Mouse (Mus musculus) liver, embryonic 14.5 days (tissue): ENCODE measurements around the gene Abca4. TPM values are rescaled to one million over a fixed set of nuclear protein-coding genes. Genes with fewer than 3 reads are reported as not detected.

Experiments
- ATAC-seq: fragments of 200-750 bp; cut with Nextera tagmentation; 2 replicates; pipeline ENCODE4 v1.8.0; 2017; ENCODE audit warnings: moderate number of reproducible peaks, mild to moderate bottlenecking, moderate library complexity; ENCODE audit not compliant: insufficient read depth
- DNase-seq, 3 experiments: peaks; one replicate each; pipeline ENCODE4 v3.0.0-alpha.2; 2012 to 2013; ENCODE audit warnings: low read depth in 3 of 3, low spot score in 3 of 3
- H3K27ac ChIP-seq: fragments of 300-500 bp; sonication (generic); 2 replicates; pipeline ENCODE4 v1.5.1; 2014; ENCODE audit warnings: moderate library complexity, mild to moderate bottlenecking, control low read depth, inconsistent platforms
- H3K27me3 ChIP-seq: fragments of 300-500 bp; sonication (generic); 2 replicates; pipeline ENCODE4 v1.6.1; 2014; ENCODE audit warnings: mild to moderate bottlenecking, low read length, moderate library complexity; ENCODE audit not compliant: control insufficient read depth, insufficient read depth
- H3K36me3 ChIP-seq: fragments of 300-500 bp; sonication (generic); replicated peaks from 2 replicates; pipeline ENCODE4 v1.6.1; 2014; ENCODE audit warnings: low read depth; ENCODE audit not compliant: control insufficient read depth, insufficient read depth
- H3K4me1 ChIP-seq, 2 experiments: fragments of 200-500 bp in 1 of 2; fragments of 300-500 bp in 1 of 2; sonication (generic) in 1 of 2; replicated peaks; 2 replicates each; pipeline ENCODE4 v1.6.1; 2012 to 2014; ENCODE audit warnings: antibody characterized with exemption in 1 of 2, inconsistent platforms in 1 of 2, low read length in 1 of 2; ENCODE audit not compliant: control insufficient read depth in 2 of 2, insufficient read depth in 2 of 2
- H3K4me2 ChIP-seq: fragments of 300-500 bp; sonication (generic); 2 replicates; pipeline ENCODE4 v1.6.1; 2014; ENCODE audit warnings: low read depth, mild to moderate bottlenecking, control low read depth, moderate library complexity
- H3K4me3 ChIP-seq, 2 experiments: fragments of 200-500 bp in 1 of 2; fragments of 300-500 bp in 1 of 2; sonication (generic) in 1 of 2; 2 replicates each; pipeline ENCODE4 v1.5.1; 2012 to 2014; ENCODE audit warnings: low read depth in 2 of 2, low read length in 2 of 2, mild to moderate bottlenecking in 2 of 2, control low read depth in 1 of 2, inconsistent platforms in 1 of 2, moderate library complexity in 1 of 2; ENCODE audit not compliant: insufficient read depth in 1 of 2
- H3K9ac ChIP-seq: fragments of 300-500 bp; sonication (generic); replicated peaks from 2 replicates; pipeline ENCODE4 v1.6.1; 2014; ENCODE audit warnings: mild to moderate bottlenecking, control low read depth, moderate library complexity
- H3K9me3 ChIP-seq: fragments of 300-500 bp; sonication (generic); 2 replicates; pipeline ENCODE4 v1.6.1; 2016; ENCODE audit warnings: low read length, mixed read lengths; ENCODE audit not compliant: control insufficient read depth
- CTCF ChIP-seq: IDR thresholded peaks from 2 replicates; pipeline ENCODE4 v1.5.1; 2016; ENCODE audit warnings: antibody characterized with exemption, low read depth, control low read depth
- EP300 ChIP-seq: IDR thresholded peaks from 2 replicates; pipeline ENCODE4 v1.6.1; 2016; ENCODE audit warnings: antibody characterized with exemption, low read depth
- WGBS: fragments of 180-500 bp; shearing (Covaris S2); extraction: QIAGEN DNeasy Blood & Tissue Kit; methylation state at CpG from one replicate; pipeline ENCODE4 v1.1.7; 2014; ENCODE audit not compliant: insufficient replicate concordance; 5-methylcytosine and 5-hydroxymethylcytosine counted together
- polyA plus RNA-seq, 2 experiments: library from polyadenylated mRNA; depleted of rRNA in 1 of 2; stranded (reverse) in 1 of 2; unstranded in 1 of 2; fragments of >200 nt; fragmentation: Nextera tagmentation in 1 of 2; extraction: Ambion mirVana in 1 of 2; gene quantifications; 2 replicates each; pipeline versions ENCODE4 v1.2.1 to v1.2.3; 2012 to 2014

Gene Abca4
- polyA plus RNA-seq, 2 experiments = 0.35 to 0.53 TPM

DNA sequence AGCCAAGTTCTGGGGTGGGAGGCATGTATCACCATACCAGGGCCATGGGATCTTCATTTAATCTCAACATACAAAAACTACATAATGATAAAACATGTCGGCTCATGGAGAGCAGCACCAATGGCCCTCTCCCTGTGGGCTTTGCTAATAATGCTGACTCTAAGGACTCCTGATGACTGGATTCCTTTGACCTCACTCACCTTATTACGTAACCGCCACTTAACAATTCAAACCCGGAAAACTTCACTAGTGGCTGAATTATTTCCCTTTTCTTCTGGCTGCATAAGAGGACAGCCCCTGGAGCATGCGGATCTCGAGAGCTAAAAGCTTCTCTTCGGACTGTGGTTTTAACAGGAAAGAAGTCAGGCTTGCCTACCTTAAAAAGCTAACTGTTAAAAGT lies 106.6 kb downstream of the Abca4 start:
- no peak for TF ChIP-seq EP300
- Histone ChIP-seq H3K9me3 (no peaks in the 10 kb centered on the region), H3K9ac (no peak overlapping the region), H3K4me2 (no peak overlapping the region), H3K4me3 (no peak overlapping the region), H3K27me3 (no peaks in the 10 kb centered on the region), H3K36me3 (no peaks in the 10 kb centered on the region), H3K4me1 (no peaks in the 10 kb centered on the region), H3K27ac (no peak overlapping the region)
- ATAC-seq (no peak), DNase-seq (no peak)
- WGBS = 48% methylated on average over 7 of the region's 7 CpGs

DNA sequence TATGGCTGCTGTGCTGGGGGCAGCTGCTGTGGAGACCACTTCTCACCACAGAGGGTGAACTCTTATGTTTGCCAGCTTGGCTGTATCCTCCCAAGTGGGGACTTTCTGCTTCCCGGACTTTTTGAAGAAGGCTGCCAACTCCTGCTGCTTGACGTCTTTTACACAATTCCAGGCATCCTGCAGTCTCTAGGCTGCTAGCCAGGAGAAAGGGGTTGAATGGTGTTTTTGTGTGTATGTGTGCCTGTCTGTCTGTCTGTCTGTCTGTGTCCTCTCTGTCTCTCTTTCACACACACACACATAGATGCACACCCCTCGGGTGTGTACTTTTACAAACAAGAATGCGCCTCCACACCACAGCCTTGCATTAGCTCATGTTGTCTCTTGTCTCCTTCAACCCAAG lies 108.2 kb downstream of the Abca4 start:
- Histone ChIP-seq H3K36me3 (no peaks in the 10 kb centered on the region), H3K4me2 (no peak overlapping the region), H3K4me1 (no peaks in the 10 kb centered on the region), H3K27ac (no peak overlapping the region), H3K27me3 (no peaks in the 10 kb centered on the region), H3K4me3 (no peak overlapping the region), H3K9ac (no peak overlapping the region), H3K9me3 (no peaks in the 10 kb centered on the region)
- DNase-seq (no peak), ATAC-seq (no peak)
- TF ChIP-seq CTCF (no peak), EP300 (no peak)
- WGBS = 59% methylated on average over 4 of the region's 4 CpGs

DNA sequence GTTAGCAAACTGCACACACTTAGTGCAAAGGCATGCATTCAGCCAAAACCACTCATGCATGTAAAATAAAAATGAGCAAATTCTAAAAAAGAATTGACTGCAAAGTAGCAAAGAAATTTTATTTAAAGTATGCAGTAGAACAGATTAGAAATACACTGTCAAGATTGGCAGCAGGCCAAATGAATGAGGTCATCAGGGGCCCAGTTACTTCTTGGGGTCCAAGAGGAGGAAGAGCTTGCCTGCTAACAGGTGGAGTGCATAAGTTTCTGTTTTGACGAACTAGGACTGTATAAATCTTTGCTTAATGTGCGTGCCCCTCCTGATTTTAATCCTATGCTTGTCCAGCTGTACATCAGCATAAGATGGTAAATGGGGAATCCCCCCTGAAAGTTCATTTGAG lies 109.8 kb downstream of the Abca4 start:
- ATAC-seq = no peak

DNA sequence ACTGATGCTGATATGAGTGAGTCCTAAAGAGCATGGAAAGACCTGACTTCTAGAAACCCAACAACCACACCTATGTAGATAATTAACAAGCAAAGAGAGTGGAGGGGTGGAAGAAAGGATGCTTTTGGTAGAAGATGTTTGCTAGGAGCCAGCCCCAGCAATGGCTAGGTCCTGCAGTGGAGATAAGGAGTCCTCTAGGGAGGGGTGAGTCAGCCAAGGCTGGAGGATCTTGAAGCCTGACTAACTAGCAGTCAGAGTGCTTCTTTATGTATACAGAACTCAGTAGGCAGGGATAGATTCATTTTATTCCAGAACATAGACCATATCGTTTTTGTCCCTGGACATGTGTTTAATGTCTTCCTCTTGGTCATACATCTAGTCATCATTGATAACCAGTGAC lies 115.2 kb downstream of the Abca4 start:
- ATAC-seq (no peak), DNase-seq (no peak)
- no peak overlapping the region for H3K9ac ChIP-seq
- TF ChIP-seq CTCF (no peak), EP300 (no peak)
- no peaks in the 10 kb centered on the region for H3K27me3 ChIP-seq
- H3K4me3 ChIP-seq = no peak overlapping the region
- H3K4me2 ChIP-seq = no peak overlapping the region
- H3K9me3 ChIP-seq = no peaks in the 10 kb centered on the region
- H3K36me3 ChIP-seq = no peaks in the 10 kb centered on the region
- no peak overlapping the region for H3K27ac ChIP-seq
- no peaks in the 10 kb centered on the region for H3K4me1 ChIP-seq
- WGBS = 58% methylated on average over 1 of the region's 1 CpGs

More for the DNA sequence above, 109.8 kb downstream of the Abca4 start:
- WGBS = 60% methylated on average over 2 of the region's 2 CpGs
- TF ChIP-seq EP300 (no peak), CTCF (no peak)
- no peak overlapping the region for H3K9ac ChIP-seq
- H3K36me3 ChIP-seq = no peaks in the 10 kb centered on the region
- no peak overlapping the region for H3K4me2 ChIP-seq
- no peaks in the 10 kb centered on the region for H3K9me3 ChIP-seq
- no peak for DNase-seq
- H3K4me3 ChIP-seq = no peak overlapping the region
- no peak overlapping the region for H3K27ac ChIP-seq
- H3K27me3 ChIP-seq = no peaks in the 10 kb centered on the region
- H3K4me1 ChIP-seq = no peaks in the 10 kb centered on the region

DNA sequence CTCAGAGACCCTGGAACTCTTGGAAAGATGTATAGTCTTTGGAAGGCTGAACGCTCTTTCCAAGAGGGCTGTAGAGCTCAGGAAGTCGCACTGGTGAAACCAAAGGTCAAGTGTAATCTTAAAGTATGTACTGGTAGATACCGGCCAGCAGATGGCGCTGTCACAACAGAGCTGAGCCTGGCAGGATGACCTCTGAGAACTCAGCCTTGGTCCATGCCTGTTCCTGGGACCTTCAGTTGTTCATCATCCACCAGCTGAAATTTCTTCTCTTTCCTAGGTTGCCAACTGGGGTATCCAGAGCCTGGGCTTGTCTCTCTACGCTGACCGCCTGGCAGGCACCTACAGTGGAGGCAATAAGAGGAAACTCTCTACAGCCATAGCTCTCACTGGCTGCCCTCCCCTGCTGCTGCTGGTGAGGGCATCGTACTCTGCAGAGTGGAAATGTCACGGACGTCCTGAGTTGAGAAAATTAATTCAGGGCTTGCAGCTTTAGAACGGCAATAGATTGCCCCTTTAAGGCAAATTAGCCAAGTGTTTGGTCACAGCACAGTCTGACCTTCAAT lies 125.5 kb downstream of the Abca4 start:
- Histone ChIP-seq H3K27me3 (no peaks in the 10 kb centered on the region), H3K4me1 (no peaks in the 10 kb centered on the region), H3K9ac (no peak overlapping the region), H3K4me2 (no peak overlapping the region), H3K4me3 (no peak overlapping the region), H3K9me3 (no peaks in the 10 kb centered on the region), H3K36me3 (no peaks in the 10 kb centered on the region), H3K27ac (no peak overlapping the region)
- WGBS = 41% methylated on average over 10 of the region's 10 CpGs
- TF ChIP-seq EP300 (no peak), CTCF (peak; percentile 93)
- ATAC-seq = peak; percentile 33; the same call in 1 of the 2 replicates
- peak; percentile 27 to 39 (median 32) for DNase-seq
